1 mouse cellular context compared by ENCODE assay signal in the genomic region with DNA sequence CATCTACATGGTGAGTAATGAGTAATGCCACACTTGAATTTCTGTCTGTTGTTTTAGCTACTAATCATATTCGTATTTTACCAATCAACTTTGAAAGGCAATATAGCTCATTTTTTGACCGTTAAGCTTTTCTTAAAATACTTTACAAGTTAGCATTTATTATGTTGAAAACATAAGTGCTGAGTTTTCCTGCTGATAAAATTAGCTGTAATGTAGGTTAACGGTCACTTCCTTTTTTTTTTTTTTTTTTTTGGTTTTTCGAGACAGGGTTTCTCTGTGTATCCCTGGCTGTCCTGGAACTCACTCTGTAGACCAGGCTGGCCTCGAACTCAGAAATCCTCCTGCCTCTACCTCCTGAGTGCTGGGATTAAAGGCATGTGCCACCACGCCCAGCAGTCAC. TPM values are rescaled to one million over a fixed set of nuclear protein-coding genes. Genes with fewer than 3 reads are reported as not detected.
"Had no signal": no experiment of that assay in that cellular context is flagged by ENCODE, and none has a peak within 500 bp of the region (broad histone marks: within the 10 kb centered on the region; RNA-seq: fewer than 3 reads in every experiment).

No protein-coding gene starts in this region.

RNA-seq across cellular contexts. Expression of a gene that starts 59.0 kb away (rescaled TPM):
- total RNA-seq: neutrophil, adult 5-6 weeks had no signal
